Mouse (Mus musculus) midbrain, embryonic 12.5 days (tissue): ENCODE data around the gene Lrrc7. TPM values are rescaled to one million over a fixed set of nuclear protein-coding genes. Genes with fewer than 3 reads are reported as not detected.
"Not testable (repeated sequence)": the region's sequence is repeated elsewhere in the genome, so short reads cannot be mapped to it uniquely, and the experiment has no call there.

Experiments
- ATAC-seq: fragments of 200-750 bp; cut with Nextera tagmentation; 2 replicates; pipeline ENCODE4 v1.8.0; 2017; ENCODE audit warnings: low read depth, moderate TSS enrichment, moderate library complexity; ENCODE audit not compliant: low FRiP score
- H3K27ac ChIP-seq: fragments of 300-500 bp; sonication (generic); replicated peaks from 2 replicates; pipeline ENCODE4 v1.5.1; 2016; ENCODE audit warnings: mild to moderate bottlenecking
- H3K27me3 ChIP-seq: fragments of 300-500 bp; sonication (generic); 2 replicates; pipeline ENCODE4 v1.6.1; 2016; ENCODE audit warnings: mild to moderate bottlenecking
- H3K36me3 ChIP-seq: fragments of 300-500 bp; sonication (generic); 2 replicates; pipeline ENCODE4 v1.6.1; 2016
- H3K4me1 ChIP-seq: fragments of 300-500 bp; sonication (generic); 2 replicates; pipeline ENCODE4 v1.6.1; 2016
- H3K4me2 ChIP-seq: fragments of 300-500 bp; sonication (generic); replicated peaks from 2 replicates; pipeline ENCODE4 v1.6.1; 2016; ENCODE audit warnings: mild to moderate bottlenecking, moderate library complexity
- H3K4me3 ChIP-seq: fragments of 300-500 bp; sonication (generic); 2 replicates; pipeline ENCODE4 v1.5.1; 2016; ENCODE audit warnings: mild to moderate bottlenecking
- H3K9ac ChIP-seq: fragments of 300-500 bp; sonication (generic); replicated peaks from 2 replicates; pipeline ENCODE4 v1.6.1; 2016; ENCODE audit warnings: mild to moderate bottlenecking, moderate library complexity
- H3K9me3 ChIP-seq: fragments of 300-500 bp; sonication (generic); 2 replicates; pipeline ENCODE4 v1.6.1; 2016; ENCODE audit warnings: mild to moderate bottlenecking
- WGBS: fragments of 180-500 bp; shearing (Covaris S2); methylation state at CpG from one replicate; pipeline ENCODE4 v1.1.7; 2016; 5-methylcytosine and 5-hydroxymethylcytosine counted together
- polyA plus RNA-seq: library from polyadenylated mRNA; unstranded; fragments of >200 nt; fragmentation: Nextera tagmentation; extraction: Ambion mirVana; gene quantifications from 2 replicates; pipeline ENCODE4 v1.2.1, GENCODE M21; 2016

Lrrc7 gene
- polyA plus RNA-seq, 1 experiment from 2014 or later, result 4.1 TPM

GRCm38 (mm10) chr3:158161924-158162490, 400.0 kb downstream of the Lrrc7 start:
- Histone ChIP-seq H3K4me2 (no peak overlapping the region), H3K36me3 (no peaks in the 10 kb centered on the region), H3K27ac (no peak overlapping the region), H3K4me3 (no peak overlapping the region), H3K9me3 (no peaks in the 10 kb centered on the region), H3K27me3 (no peaks in the 10 kb centered on the region), H3K4me1 (no peaks in the 10 kb centered on the region), H3K9ac (no peak overlapping the region)
- ATAC-seq, result no peak
- WGBS, result 96% methylated on average over 1 of the region's 1 CpGs

GRCm38 (mm10) chr3:158155515-158156286, 406.3 kb downstream of the Lrrc7 start:
- no peaks in the 10 kb centered on the region for H3K9me3 ChIP-seq
- no peak overlapping the region for H3K4me2 ChIP-seq
- no peaks in the 10 kb centered on the region for H3K4me1 ChIP-seq
- H3K36me3 ChIP-seq, result no peaks in the 10 kb centered on the region
- ATAC-seq, result no peak
- H3K9ac ChIP-seq, result no peak overlapping the region
- H3K4me3 ChIP-seq, result no peak overlapping the region
- H3K27me3 ChIP-seq, result no peaks in the 10 kb centered on the region
- 86% methylated on average over 3 of the region's 3 CpGs for WGBS
- H3K27ac ChIP-seq, result no peak overlapping the region

- Histone ChIP-seq H3K4me1 (no peaks in the 10 kb centered on the region), H3K27ac (no peak overlapping the region), H3K9me3 (no peaks in the 10 kb centered on the region), H3K4me2 (no peak overlapping the region), H3K4me3 (no peak overlapping the region), H3K9ac (no peak overlapping the region), H3K36me3 (no peaks in the 10 kb centered on the region), H3K27me3 (no peaks in the 10 kb centered on the region)
- no peak for ATAC-seq
- 94% methylated on average over 3 of the region's 3 CpGs for WGBS
These were observed 407.9 kb downstream of the Lrrc7 start for GRCm38 (mm10) chr3:158154134-158154533.

GRCm38 (mm10) chr3:158148998-158149397, 413.0 kb downstream of the Lrrc7 start:
- Histone ChIP-seq H3K4me2 (no peak overlapping the region), H3K36me3 (no peaks in the 10 kb centered on the region), H3K27me3 (no peaks in the 10 kb centered on the region), H3K4me3 (no peak overlapping the region), H3K9ac (no peak overlapping the region), H3K9me3 (no peaks in the 10 kb centered on the region), H3K27ac (no peak overlapping the region), H3K4me1 (no peaks in the 10 kb centered on the region)
- WGBS, result 94% methylated on average over 1 of the region's 1 CpGs
- ATAC-seq, result no peak

GRCm38 (mm10) chr3:158140629-158141028, 421.4 kb downstream of the Lrrc7 start:
- no peaks in the 10 kb centered on the region for H3K4me1 ChIP-seq
- H3K27ac ChIP-seq, result no peak overlapping the region
- no peak overlapping the region for H3K9ac ChIP-seq
- no peaks in the 10 kb centered on the region for H3K27me3 ChIP-seq
- no peak overlapping the region for H3K4me2 ChIP-seq
- H3K9me3 ChIP-seq, result no peaks in the 10 kb centered on the region
- no peaks in the 10 kb centered on the region for H3K36me3 ChIP-seq
- no peak for ATAC-seq
- WGBS, result 76% methylated on average over 1 of the region's 1 CpGs
- no peak overlapping the region for H3K4me3 ChIP-seq

- H3K36me3 ChIP-seq, result no peaks in the 10 kb centered on the region
- H3K4me2 ChIP-seq, result no peak overlapping the region
- H3K9ac ChIP-seq, result no peak overlapping the region
- 73% methylated on average over 6 of the region's 6 CpGs for WGBS
- H3K27me3 ChIP-seq, result no peaks in the 10 kb centered on the region
- H3K4me3 ChIP-seq, result no peak overlapping the region
- H3K4me1 ChIP-seq, result no peaks in the 10 kb centered on the region
- no peak for ATAC-seq
- H3K9me3 ChIP-seq, result no peaks in the 10 kb centered on the region
- no peak overlapping the region for H3K27ac ChIP-seq
These were observed 424.2 kb downstream of the Lrrc7 start for GRCm38 (mm10) chr3:158137796-158138195.

- no peaks in the 10 kb centered on the region for H3K4me1 ChIP-seq
- H3K4me2 ChIP-seq, result no peak overlapping the region
- no peak overlapping the region for H3K9ac ChIP-seq
- no peak overlapping the region for H3K4me3 ChIP-seq
- no peaks in the 10 kb centered on the region for H3K36me3 ChIP-seq
- no peak overlapping the region for H3K27ac ChIP-seq
- no peaks in the 10 kb centered on the region for H3K27me3 ChIP-seq
- 88% methylated on average over 4 of the region's 4 CpGs for WGBS
- H3K9me3 ChIP-seq, result no peaks in the 10 kb centered on the region
- ATAC-seq, result no peak
These were observed 430.3 kb downstream of the Lrrc7 start for GRCm38 (mm10) chr3:158131672-158132071.

- ATAC-seq, result no peak
- Histone ChIP-seq H3K4me1 (no peaks in the 10 kb centered on the region), H3K36me3 (no peaks in the 10 kb centered on the region), H3K9me3 (no peaks in the 10 kb centered on the region), H3K4me3 (no peak overlapping the region), H3K27me3 (no peaks in the 10 kb centered on the region), H3K9ac (no peak overlapping the region), H3K27ac (no peak overlapping the region), H3K4me2 (no peak overlapping the region)
These were observed 430.8 kb downstream of the Lrrc7 start for GRCm38 (mm10) chr3:158131233-158131632.

- WGBS, result 74% methylated on average over 3 of the region's 3 CpGs
- ATAC-seq, result no peak
These were observed 439.1 kb downstream of the Lrrc7 start for GRCm38 (mm10) chr3:158122899-158123298.

GRCm38 (mm10) chr3:158105260-158105659, 456.8 kb downstream of the Lrrc7 start:
- H3K9ac ChIP-seq, result no peak overlapping the region
- WGBS, result 96% methylated on average over 1 of the region's 1 CpGs
- H3K27me3 ChIP-seq, result no peaks in the 10 kb centered on the region
- no peaks in the 10 kb centered on the region for H3K9me3 ChIP-seq
- H3K4me2 ChIP-seq, result no peak overlapping the region
- H3K4me3 ChIP-seq, result no peak overlapping the region
- no peaks in the 10 kb centered on the region for H3K36me3 ChIP-seq
- no peaks in the 10 kb centered on the region for H3K4me1 ChIP-seq
- no peak for ATAC-seq
- no peak overlapping the region for H3K27ac ChIP-seq

More at GRCm38 (mm10) chr3:158122899-158123298, 439.1 kb downstream of the Lrrc7 start:
- H3K9ac ChIP-seq, result no peak overlapping the region
- no peak overlapping the region for H3K4me3 ChIP-seq
- no peaks in the 10 kb centered on the region for H3K27me3 ChIP-seq
- no peaks in the 10 kb centered on the region for H3K4me1 ChIP-seq
- H3K9me3 ChIP-seq, result no peaks in the 10 kb centered on the region
- no peaks in the 10 kb centered on the region for H3K36me3 ChIP-seq
- H3K4me2 ChIP-seq, result no peak overlapping the region
- no peak overlapping the region for H3K27ac ChIP-seq

- Histone ChIP-seq H3K9ac (no peak overlapping the region), H3K4me1 (no peaks in the 10 kb centered on the region), H3K27ac (no peak overlapping the region), H3K9me3 (no peaks in the 10 kb centered on the region), H3K4me3 (no peak overlapping the region), H3K27me3 (no peaks in the 10 kb centered on the region), H3K4me2 (no peak overlapping the region), H3K36me3 (no peaks in the 10 kb centered on the region)
- WGBS, result 78% methylated on average over 2 of the region's 2 CpGs
- no peak for ATAC-seq
These were observed 458.6 kb downstream of the Lrrc7 start for GRCm38 (mm10) chr3:158103467-158103866.

GRCm38 (mm10) chr3:158102530-158102929, 459.5 kb downstream of the Lrrc7 start:
- not testable (repeated sequence) for H3K27me3 ChIP-seq, H3K9ac ChIP-seq, ATAC-seq, H3K4me1 ChIP-seq, H3K4me2 ChIP-seq, H3K4me3 ChIP-seq, H3K27ac ChIP-seq, H3K9me3 ChIP-seq, H3K36me3 ChIP-seq
- 63% methylated on average over 1 of the region's 1 CpGs for WGBS
